Mouse (Mus musculus): ENCODE results near the gene Npr3. TPM values are rescaled to one million over a fixed set of nuclear protein-coding genes. Genes with fewer than 3 reads are reported as not detected.

The Npr3 gene
- polyA plus RNA-seq, 1 experiment from 2014 or later, result 0.59 TPM

DNA sequence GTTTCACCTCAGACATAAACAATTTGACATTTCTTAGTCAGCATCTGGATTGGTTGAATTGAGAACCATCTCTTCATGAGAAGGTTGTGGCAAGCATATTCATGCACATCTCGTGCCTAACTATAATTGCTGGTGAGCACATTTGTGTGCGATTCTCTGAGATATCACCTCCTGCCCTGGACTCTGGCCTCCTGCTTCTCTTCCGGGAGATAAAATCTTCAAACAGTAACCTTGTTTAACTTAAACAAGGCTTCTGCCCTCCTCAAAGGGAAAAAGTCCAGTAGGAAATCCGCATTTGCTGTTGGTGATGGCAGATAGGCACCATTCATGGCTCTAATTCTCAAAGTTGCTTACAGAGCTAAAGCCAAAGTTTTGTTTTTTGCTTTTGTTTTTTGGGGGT, 91.5 kb downstream of the Npr3 start:
- Histone ChIP-seq H3K9ac (no peak overlapping the region), H3K27me3 (no peaks in the 10 kb centered on the region), H3K4me3 (no peak overlapping the region), H3K4me2 (no peak overlapping the region), H3K36me3 (ENCODE audit: poor library complexity, severe bottlenecking) (no peaks in the 10 kb centered on the region), H3K9me3 (replicated peaks) (no peaks in the 10 kb centered on the region), H3K4me1 (no peaks in the 10 kb centered on the region), H3K27ac (no peak overlapping the region)
- 82% methylated on average over 4 of the region's 4 CpGs for WGBS
- no peak for ATAC-seq

- Histone ChIP-seq H3K9ac (no peak overlapping the region), H3K4me2 (no peak overlapping the region), H3K4me1 (peaks cover 11% of the 10 kb centered on the region), H3K36me3 (ENCODE audit: poor library complexity, severe bottlenecking) (no peaks in the 10 kb centered on the region), H3K4me3 (no peak overlapping the region), H3K27ac (no peak overlapping the region), H3K9me3 (replicated peaks) (no peaks in the 10 kb centered on the region), H3K27me3 (no peaks in the 10 kb centered on the region)
- 82% methylated on average over 4 of the region's 4 CpGs for WGBS
- ATAC-seq, result no peak
Observed at GRCm38 (mm10) chr15:11803576-11803975, 103.5 kb downstream of the Npr3 start.

- Histone ChIP-seq H3K4me2 (peak overlapping the region; percentile 34), H3K9me3 (replicated peaks) (no peaks in the 10 kb centered on the region), H3K4me3 (no peak overlapping the region), H3K36me3 (ENCODE audit: poor library complexity, severe bottlenecking) (no peaks in the 10 kb centered on the region), H3K27me3 (no peaks in the 10 kb centered on the region), H3K27ac (no peak overlapping the region), H3K9ac (no peak overlapping the region), H3K4me1 (peaks cover 11% of the 10 kb centered on the region)
- peak; percentile 88; the same call in 1 of the 2 replicates for ATAC-seq
- 43% methylated on average over 13 of the region's 13 CpGs for WGBS
Observed at GRCm38 (mm10) chr15:11801863-11802722, 105.0 kb downstream of the Npr3 start.

GRCm38 (mm10) chr15:11794632-11795031, 112.5 kb downstream of the Npr3 start:
- 48% methylated on average over 2 of the region's 2 CpGs for WGBS
- no peaks in the 10 kb centered on the region for H3K4me1 ChIP-seq
- H3K36me3 ChIP-seq (ENCODE audit: poor library complexity, severe bottlenecking), result no peaks in the 10 kb centered on the region
- H3K27ac ChIP-seq, result no peak overlapping the region
- H3K27me3 ChIP-seq, result no peaks in the 10 kb centered on the region
- no peak overlapping the region for H3K9ac ChIP-seq
- ATAC-seq, result no peak
- no peak overlapping the region for H3K4me3 ChIP-seq
- no peaks in the 10 kb centered on the region for H3K9me3 ChIP-seq (replicated peaks)
- no peak overlapping the region for H3K4me2 ChIP-seq

Other genes with a start within 250 kb of the Npr3 start
- gene Sub1, start 89.7 kb upstream of the Npr3 start, polyA plus RNA-seq (2015; fragmentation: Nextera tagmentation; extraction: Ambion mirVana), result 555 and 645 TPM in 2 replicates
- gene Zfr, start 210.5 kb upstream of the Npr3 start, polyA plus RNA-seq (2015; fragmentation: Nextera tagmentation; extraction: Ambion mirVana), result 119 and 133 TPM in 2 replicates